Mouse (Mus musculus): ENCODE measurements at regions not wholly inside any gene's neighbourhood (a gene's known extent, or its start where the extent isn't known, plus 50 kb on each side); places are given as distances from the start of the nearest gene placed in this dataset.

DNA sequence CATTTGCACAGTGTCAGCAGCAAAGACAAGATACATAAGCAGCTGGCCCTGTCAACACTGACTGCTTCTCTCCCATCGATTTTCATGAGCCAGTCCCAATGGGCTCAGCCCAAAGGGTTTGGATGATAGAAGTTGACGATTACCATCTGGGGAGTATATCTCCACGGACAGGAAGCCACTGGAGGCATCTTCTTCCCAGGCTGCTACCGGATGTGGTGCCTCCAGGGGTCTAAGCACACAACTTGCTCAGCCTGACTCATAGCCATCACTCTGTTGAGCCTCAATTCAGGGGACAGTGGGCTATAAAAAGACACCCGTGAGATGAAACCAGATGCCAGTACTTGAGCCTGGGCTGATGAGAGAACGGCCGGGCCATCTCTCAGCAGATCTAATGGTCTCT, 71.1 kb upstream of the Hif1a start:
- DNase-seq = no peak

DNA sequence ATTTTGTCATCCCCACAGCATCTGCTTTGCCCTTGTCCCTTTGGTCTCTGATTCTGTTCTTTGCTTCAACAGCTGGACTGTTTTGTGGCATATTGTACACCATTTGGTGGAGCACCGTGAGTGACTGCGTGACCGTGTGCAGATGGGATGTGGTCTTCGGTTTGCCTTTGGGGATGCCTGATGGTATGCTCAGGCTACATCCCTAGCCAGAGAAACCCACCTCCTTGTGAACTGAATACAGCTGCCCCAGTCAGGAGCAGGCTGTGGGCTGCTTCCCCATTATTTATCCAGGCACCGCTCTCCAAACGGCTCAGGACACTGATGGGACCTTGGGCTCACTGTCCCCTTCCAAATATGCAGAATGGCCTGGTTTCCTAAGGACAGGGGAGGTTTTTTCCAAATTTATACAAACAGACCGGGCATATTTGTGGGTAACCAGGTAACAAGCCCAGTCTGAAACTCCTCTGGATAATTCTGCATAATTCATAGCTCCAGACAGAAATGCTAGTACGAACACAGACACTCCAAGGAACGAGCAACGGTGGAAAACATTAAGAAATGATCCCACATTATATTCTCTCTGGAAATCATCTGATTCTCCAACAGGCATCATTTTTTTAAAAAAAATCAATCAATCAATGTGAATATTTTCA, 70.5 kb upstream of the Hif1a start:
- no peak for DNase-seq

DNA sequence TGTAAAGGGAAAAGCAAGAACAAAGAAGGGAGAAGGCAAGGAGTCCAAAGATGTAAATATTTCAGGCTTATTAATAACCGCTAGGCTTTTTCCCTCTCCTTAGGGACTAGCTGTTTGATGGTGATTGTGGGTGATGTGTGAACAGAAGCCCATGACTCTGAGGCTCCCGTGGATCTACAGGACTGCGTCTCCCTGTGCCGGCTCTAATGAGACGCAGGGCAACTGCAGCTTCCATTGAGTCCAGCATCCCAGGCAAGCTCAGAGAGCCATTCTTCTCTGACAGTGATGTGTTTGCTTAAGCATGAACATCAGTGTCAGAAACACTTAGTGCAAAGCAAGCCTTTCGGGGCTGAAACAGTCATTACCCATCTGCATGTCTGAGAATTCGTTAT, 70.0 kb upstream of the Hif1a start:
- no peak for DNase-seq

DNA sequence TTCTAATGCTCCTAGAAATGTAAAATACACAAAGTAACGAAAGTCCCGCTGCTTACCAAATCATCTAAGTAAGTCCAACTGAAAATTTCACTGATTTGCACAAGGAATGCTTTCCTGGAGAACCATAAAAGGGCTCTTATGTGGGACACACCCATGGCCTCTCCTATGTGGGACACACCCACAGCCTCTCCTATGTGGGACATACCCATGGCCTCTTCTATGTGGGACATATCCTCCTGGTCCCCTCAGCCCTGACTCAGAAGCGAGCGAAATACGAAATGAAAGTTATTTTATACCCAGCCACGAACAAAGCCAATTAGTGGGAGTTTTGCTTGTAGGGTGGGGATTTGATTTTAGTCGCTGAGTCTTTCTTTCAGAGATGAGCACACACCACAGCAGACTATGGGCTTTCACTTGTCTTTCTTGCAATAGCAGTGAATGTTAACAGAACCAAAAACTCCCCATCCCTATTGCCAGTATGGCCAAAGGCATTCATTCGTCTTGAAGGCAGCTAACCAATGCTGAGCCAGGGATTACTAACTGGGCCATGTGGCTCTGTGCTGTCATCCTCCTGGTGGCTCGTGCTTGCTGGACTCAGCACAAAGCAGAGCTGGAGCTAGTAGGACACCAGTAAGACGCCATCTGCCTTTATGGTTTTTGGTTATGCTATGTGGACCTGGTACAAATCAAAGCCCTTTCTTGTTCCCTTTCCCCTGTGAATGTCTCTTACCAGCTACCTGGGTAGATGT, 69.4 kb upstream of the Hif1a start:
- no peak for DNase-seq

DNA sequence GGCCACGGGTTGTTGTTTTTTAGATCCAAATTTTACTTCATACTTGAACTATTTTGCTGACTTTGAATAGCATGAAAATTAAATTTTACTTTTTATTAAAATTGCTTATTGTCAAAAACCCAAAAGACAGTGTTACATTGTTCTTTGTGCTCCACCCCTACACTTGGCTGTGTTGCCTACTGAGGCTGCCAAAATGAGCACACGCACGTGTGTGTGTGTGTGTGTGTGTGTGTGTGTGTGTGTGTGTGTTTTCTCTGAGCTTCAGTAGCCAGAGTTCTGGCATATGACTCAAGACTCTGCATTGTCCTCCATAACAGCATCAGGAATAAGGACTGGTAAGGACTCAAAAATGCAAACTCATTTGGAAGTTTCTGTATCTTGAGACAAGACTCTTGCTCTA, 68.4 kb upstream of the Hif1a start:
- no peak for DNase-seq

DNA sequence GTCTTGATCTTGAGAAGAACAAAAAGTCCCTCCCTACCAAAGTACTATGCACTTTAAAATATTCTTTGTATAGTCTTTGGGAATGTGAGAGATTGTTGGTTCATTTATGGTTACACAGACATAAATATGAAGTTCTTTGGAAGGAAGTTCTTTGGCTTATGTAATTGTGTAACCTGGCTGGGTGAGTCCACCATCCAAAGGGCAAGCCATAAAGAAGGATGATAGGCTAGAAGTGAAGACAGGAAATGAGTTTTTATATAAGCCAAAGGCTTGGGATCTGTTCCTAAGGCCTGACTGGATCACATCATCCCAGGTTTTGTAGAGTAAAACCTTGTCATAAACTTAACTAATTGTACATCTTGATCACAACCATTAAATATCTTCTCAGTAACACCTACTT, 65.0 kb upstream of the Hif1a start:
- DNase-seq = no peak

DNA sequence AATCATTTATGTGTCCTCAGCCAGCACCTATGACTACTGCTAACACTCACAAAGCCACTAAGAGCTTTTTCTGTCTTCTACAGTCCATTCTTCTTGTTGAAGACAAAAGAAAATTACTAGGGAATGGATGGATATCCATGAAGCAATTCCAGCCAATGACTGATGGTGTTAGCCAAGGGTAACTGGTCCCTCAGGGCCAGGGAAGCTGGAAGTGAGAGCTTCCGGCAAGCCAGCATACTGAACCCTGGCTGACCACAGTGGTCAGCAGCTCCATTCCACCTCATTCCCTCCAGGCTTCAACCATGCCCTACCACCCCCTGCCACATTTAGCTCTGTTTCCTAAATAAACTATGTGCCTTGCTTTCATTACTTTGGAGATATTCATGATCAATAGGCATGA, 64.1 kb upstream of the Hif1a start:
- no peak for DNase-seq

DNA sequence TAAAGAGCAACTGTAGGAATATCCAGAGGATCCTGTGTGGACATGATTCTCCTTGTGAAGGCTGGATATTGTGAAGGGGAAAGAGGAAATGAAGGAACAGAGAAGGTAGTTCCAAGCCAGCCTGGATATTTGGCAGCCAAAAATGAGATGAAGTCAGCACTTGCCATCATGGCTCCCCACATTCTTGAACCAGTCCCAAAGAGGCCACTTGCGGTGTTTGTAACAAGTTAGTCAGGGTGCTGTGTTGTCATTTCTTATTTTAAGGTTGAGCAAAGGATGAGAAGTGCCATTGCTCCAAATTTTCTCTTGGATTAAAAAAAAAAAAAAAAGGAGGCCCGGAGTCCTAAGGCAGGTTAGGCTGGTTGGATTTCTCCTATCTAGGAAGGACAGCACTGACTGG, 63.3 kb upstream of the Hif1a start:
- no peak for DNase-seq

DNA sequence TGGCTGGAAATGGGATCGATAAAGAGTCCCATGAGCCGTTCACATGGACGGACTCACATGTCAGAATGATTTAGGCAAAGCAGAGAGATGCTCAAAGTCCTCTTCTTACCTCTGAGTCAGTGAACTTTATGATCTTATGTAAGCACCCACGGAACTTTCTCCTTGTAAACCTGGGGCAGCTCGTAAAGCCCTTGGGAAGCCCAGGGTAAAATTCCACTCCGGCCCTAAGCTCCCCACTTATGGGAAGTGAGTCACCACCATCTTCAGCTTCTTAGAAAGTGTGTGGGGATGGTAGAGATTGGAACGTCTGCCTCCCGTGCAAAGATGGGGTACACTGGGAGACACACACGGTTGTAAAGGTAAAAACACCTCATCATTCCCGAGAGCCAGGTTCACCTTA, 62.8 kb upstream of the Hif1a start:
- DNase-seq = no peak

DNA sequence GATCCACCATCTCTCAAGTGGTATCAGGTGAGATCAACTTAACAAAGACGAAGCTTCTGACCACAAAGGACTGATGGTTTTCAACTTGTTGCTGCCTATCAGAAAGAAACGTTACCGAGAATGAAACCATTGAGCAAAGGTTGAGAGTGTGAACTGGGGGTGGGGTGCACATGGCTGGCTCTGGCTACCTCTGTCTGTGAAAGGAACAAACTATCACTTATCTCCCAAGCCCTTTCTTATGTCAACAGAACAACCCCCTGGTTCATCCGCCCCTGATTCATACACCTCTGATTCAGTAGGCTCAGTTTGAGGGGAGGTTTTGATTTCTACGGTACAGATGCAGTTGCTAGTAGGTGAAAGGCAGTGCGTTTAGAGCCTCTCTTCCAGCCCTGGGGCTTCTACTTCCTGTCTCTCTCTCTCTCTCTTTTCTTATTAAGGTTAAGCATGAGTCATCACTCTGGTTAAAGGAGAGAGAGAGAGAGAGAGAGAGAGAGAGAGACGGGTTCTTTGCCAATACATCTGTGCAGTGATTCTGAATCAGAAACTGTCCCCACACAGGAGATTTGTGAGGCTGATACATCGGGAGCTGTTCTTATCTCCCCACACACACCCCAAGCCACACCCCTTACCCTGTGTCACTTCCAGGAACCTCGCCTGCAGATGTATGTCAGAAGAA, 59.0 kb upstream of the Hif1a start:
- no peak for DNase-seq

DNA sequence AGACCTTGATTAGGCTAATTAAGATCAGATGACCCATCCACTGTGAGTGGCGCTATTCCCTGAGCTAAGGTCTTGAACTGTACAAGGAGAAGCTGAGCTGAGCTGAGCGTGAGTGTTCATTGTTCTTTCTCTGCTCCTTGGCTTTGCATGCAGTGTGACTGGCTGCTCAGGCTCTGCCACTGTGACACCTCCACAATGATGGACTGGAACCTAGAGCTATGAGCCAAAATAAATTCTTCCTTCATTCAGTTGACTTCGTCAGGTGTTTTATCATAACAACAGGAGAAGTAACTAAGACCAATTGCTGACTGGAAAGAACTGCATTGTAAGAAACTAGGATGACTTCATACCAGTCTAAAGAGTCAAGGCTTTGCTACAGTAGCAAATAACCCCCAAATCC, 56.4 kb upstream of the Hif1a start:
- no peak for DNase-seq

DNA sequence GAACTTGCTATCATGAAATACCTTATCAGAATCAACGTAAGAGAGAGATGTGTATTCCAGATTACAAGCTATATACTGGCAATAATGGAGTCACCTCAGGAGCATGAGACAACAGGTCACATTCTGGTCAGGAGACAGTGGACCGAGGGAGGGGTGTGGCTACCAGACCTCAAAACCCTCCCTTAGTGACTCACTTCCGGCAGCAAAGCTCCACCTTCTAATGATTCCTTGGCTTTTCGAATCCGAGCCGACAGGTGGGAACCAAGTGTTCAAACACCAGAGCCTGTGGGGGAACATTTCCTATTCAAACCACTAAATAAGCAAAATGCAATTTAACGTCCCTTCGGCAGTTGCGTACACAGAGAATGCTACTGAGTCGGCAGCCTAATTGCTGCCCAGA, 54.5 kb upstream of the Hif1a start:
- peak; percentile 45 for DNase-seq

DNA sequence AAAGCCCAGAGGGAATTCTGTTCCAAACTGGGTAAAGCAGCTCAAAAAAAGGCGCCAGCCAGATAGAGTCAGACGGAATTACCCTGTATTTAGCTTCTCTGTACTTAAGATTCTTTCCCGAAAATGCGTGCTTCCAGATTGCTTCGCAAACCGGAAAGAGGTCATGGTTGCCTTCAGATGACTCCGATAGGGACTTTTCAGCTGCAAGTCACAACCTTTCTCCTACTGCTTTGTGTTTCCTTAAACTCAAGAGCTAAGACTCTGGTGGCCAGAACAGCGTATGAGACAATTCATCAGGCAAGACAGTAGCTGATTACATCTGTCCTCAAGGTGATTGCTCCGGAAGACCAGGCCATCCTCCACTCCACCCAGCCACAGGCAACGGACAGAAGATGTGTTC, 53.8 kb upstream of the Hif1a start:
- no peak for DNase-seq

DNA sequence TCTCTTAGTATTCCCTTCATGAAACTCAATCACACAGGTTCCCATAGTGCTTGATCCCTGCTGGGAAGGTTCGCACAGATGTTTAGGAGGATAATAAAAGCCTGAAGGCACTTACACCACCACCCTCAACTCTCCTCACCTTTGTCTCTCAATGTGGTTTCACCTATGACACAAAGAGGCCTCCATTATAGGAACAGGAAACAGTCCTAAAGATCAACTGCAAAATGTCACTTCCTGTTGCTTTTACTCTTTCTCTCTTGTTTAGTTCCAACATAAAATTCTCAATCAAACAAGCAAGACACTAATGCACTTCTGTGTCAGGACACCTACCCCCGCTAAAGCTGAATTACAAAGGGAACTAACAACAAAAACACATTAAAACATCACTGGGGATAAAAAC, 50.3 kb upstream of the Hif1a start:
- no peak for DNase-seq
